Mouse (Mus musculus): ENCODE results near the gene Kcnip1. TPM values are rescaled to one million over a fixed set of nuclear protein-coding genes. Genes with fewer than 3 reads are reported as not detected.
A peak's percentile ranks its signal among the peaks of the same experiment; 100 is the strongest.

Gene Kcnip1
- polyA plus RNA-seq, 1 experiment = not detected

- Histone ChIP-seq H3K4me1 (ENCODE audit: control insufficient read depth, insufficient read depth, insufficient read length) (no peaks in the 10 kb centered on the region), H3K36me3 (ENCODE audit: control insufficient read depth, insufficient read depth, low read length) (no peaks in the 10 kb centered on the region), H3K27ac (ENCODE audit: insufficient read depth, low read length) (no peak overlapping the region), H3K27me3 (ENCODE audit: control insufficient read depth, insufficient read depth, low read length) (no peaks in the 10 kb centered on the region), H3K4me3 (ENCODE audit: extremely low read depth, insufficient read depth, insufficient read length) (no peak overlapping the region)
- DNase-seq (ENCODE audit: low read depth in 1 of 2, low spot score in 2 of 2) = no peak
- TF ChIP-seq CTCF (IDR thresholded peaks at IDR 0.05; ENCODE audit: extremely low read depth, insufficient read depth, insufficient read length, insufficient replicate concordance) (no peak), POLR2A (IDR thresholded peaks at IDR 0.05; ENCODE audit: low read depth, low read length) (no peak)
- 86% methylated on average over 16 of the region's 16 CpGs for WGBS
Observed at GRCm38 (mm10) chr11:33761201-33761755, 231.7 kb downstream of the Kcnip1 start.

- no peak for DNase-seq (ENCODE audit: low read depth in 1 of 2, low spot score in 2 of 2)
- 79% methylated on average over 15 of the region's 15 CpGs for WGBS
- Histone ChIP-seq H3K27me3 (ENCODE audit: control insufficient read depth, insufficient read depth, low read length) (no peaks in the 10 kb centered on the region), H3K36me3 (ENCODE audit: control insufficient read depth, insufficient read depth, low read length) (no peaks in the 10 kb centered on the region), H3K4me3 (ENCODE audit: extremely low read depth, insufficient read depth, insufficient read length) (no peak overlapping the region), H3K27ac (ENCODE audit: insufficient read depth, low read length) (no peak overlapping the region), H3K4me1 (ENCODE audit: control insufficient read depth, insufficient read depth, insufficient read length) (no peaks in the 10 kb centered on the region)
- TF ChIP-seq POLR2A (IDR thresholded peaks at IDR 0.05; ENCODE audit: low read depth, low read length) = no peak
- no peak for TF ChIP-seq CTCF (IDR thresholded peaks at IDR 0.05; ENCODE audit: extremely low read depth, insufficient read depth, insufficient read length, insufficient replicate concordance)
Observed at GRCm38 (mm10) chr11:33756624-33757023, 236.3 kb downstream of the Kcnip1 start.

DNA sequence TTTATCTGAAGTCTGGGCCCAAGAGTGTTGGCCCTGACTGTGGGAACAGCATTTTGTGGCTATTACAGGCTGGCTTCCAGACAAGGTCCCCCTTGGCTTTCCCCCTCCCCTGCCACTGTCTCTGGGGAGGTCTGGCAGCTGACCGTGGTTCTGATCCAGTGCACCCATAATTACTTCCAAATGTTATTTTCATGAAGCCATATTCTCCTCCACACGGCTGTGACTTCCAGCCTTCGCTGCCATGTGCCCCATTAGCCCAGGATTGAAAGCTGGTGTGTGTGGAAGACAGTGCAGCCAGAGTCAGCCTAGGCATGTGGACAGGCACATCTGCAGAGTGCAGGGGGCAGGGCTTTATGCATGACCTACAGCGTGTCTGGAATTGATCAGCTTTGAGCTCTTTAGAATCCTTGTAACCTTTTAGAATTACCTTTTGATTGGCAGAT lies 240.5 kb downstream of the Kcnip1 start:
- no peaks in the 10 kb centered on the region for H3K36me3 ChIP-seq (ENCODE audit: control insufficient read depth, insufficient read depth, low read length)
- TF ChIP-seq CTCF (IDR thresholded peaks at IDR 0.05; ENCODE audit: extremely low read depth, insufficient read depth, insufficient read length, insufficient replicate concordance) (no peak), POLR2A (IDR thresholded peaks at IDR 0.05; ENCODE audit: low read depth, low read length) (no peak)
- no peak for DNase-seq (ENCODE audit: low read depth in 1 of 2, low spot score in 2 of 2)
- no peak overlapping the region for H3K4me3 ChIP-seq (ENCODE audit: extremely low read depth, insufficient read depth, insufficient read length)
- 82% methylated on average over 4 of the region's 4 CpGs for WGBS
- no peaks in the 10 kb centered on the region for H3K27me3 ChIP-seq (ENCODE audit: control insufficient read depth, insufficient read depth, low read length)
- no peaks in the 10 kb centered on the region for H3K4me1 ChIP-seq (ENCODE audit: control insufficient read depth, insufficient read depth, insufficient read length)
- H3K27ac ChIP-seq (ENCODE audit: insufficient read depth, low read length) = no peak overlapping the region

- TF ChIP-seq CTCF (IDR thresholded peaks at IDR 0.05; ENCODE audit: extremely low read depth, insufficient read depth, insufficient read length, insufficient replicate concordance) (no peak), POLR2A (IDR thresholded peaks at IDR 0.05; ENCODE audit: low read depth, low read length) (no peak)
- H3K27ac ChIP-seq (ENCODE audit: insufficient read depth, low read length) = no peak overlapping the region
Observed at GRCm38 (mm10) chr11:33751503-33751902, 241.4 kb downstream of the Kcnip1 start.

DNA sequence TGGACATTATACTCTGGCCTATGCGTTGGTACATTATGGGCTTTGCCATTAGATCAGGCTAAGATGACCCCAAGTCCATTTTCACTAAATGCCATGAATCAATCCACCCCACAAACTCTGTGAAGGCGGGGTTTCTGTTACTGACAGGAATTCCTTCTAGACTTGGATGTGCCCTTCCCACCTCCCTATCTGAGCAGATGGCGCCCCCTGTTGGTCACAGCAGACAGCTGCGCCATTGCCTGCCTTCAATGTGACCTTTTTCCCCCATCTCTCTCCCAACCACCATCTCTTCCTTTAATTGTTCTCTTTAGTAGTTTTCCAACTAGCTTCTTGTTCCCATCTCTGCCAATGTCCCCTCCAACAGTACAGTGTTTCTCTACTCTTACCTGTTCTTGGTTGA lies 243.0 kb downstream of the Kcnip1 start:
- TF ChIP-seq POLR2A (IDR thresholded peaks at IDR 0.05; ENCODE audit: low read depth, low read length) (no peak), CTCF (IDR thresholded peaks at IDR 0.05; ENCODE audit: extremely low read depth, insufficient read depth, insufficient read length, insufficient replicate concordance) (peak; percentile 16; the same call in 1 of the 2 replicates)
- Histone ChIP-seq H3K4me3 (ENCODE audit: extremely low read depth, insufficient read depth, insufficient read length) (no peak overlapping the region), H3K27ac (ENCODE audit: insufficient read depth, low read length) (no peak overlapping the region), H3K27me3 (ENCODE audit: control insufficient read depth, insufficient read depth, low read length) (no peaks in the 10 kb centered on the region), H3K4me1 (ENCODE audit: control insufficient read depth, insufficient read depth, insufficient read length) (no peaks in the 10 kb centered on the region), H3K36me3 (ENCODE audit: control insufficient read depth, insufficient read depth, low read length) (no peaks in the 10 kb centered on the region)
- WGBS = 87% methylated on average over 4 of the region's 4 CpGs
- no peak for DNase-seq (ENCODE audit: low read depth in 1 of 2, low spot score in 2 of 2)

More at GRCm38 (mm10) chr11:33751503-33751902, 241.4 kb downstream of the Kcnip1 start:
- Histone ChIP-seq H3K4me3 (ENCODE audit: extremely low read depth, insufficient read depth, insufficient read length) (no peak overlapping the region), H3K4me1 (ENCODE audit: control insufficient read depth, insufficient read depth, insufficient read length) (no peaks in the 10 kb centered on the region), H3K36me3 (ENCODE audit: control insufficient read depth, insufficient read depth, low read length) (no peaks in the 10 kb centered on the region), H3K27me3 (ENCODE audit: control insufficient read depth, insufficient read depth, low read length) (no peaks in the 10 kb centered on the region)
- DNase-seq (ENCODE audit: low read depth in 1 of 2, low spot score in 2 of 2) = no peak
- WGBS = 91% methylated on average over 6 of the region's 6 CpGs

DNA sequence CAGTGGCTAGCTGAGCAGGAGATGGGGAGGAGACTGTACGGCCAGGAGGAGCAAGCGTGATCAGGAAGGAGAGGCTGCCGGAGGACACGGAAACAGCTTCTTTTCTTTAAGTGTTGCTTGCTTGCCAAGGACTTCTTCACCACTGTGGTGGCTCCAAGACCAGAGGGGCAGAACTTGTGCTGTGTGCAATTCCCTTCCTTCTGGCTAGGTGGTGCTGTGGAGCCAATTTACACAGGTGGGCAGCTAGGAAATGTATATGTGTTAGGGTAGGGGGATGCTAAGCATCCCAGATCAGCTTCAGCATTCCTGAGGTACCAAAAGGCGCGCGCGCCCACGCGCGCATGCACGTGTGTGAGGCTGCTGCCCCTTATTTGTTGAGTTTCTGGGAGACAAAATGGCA lies 243.5 kb downstream of the Kcnip1 start:
- H3K27ac ChIP-seq (ENCODE audit: insufficient read depth, low read length) = no peak overlapping the region
- no peak overlapping the region for H3K4me3 ChIP-seq (ENCODE audit: extremely low read depth, insufficient read depth, insufficient read length)
- no peaks in the 10 kb centered on the region for H3K27me3 ChIP-seq (ENCODE audit: control insufficient read depth, insufficient read depth, low read length)
- H3K36me3 ChIP-seq (ENCODE audit: control insufficient read depth, insufficient read depth, low read length) = no peaks in the 10 kb centered on the region
- DNase-seq (ENCODE audit: low read depth in 1 of 2, low spot score in 2 of 2) = no peak
- H3K4me1 ChIP-seq (ENCODE audit: control insufficient read depth, insufficient read depth, insufficient read length) = no peaks in the 10 kb centered on the region
- no peak for TF ChIP-seq POLR2A (IDR thresholded peaks at IDR 0.05; ENCODE audit: low read depth, low read length)
- no peak for TF ChIP-seq CTCF (IDR thresholded peaks at IDR 0.05; ENCODE audit: extremely low read depth, insufficient read depth, insufficient read length, insufficient replicate concordance)
- WGBS = 95% methylated on average over 12 of the region's 12 CpGs

- no peak overlapping the region for H3K27ac ChIP-seq (ENCODE audit: insufficient read depth, low read length)
- H3K4me3 ChIP-seq (ENCODE audit: extremely low read depth, insufficient read depth, insufficient read length) = no peak overlapping the region
- 81% methylated on average over 5 of the region's 5 CpGs for WGBS
- no peaks in the 10 kb centered on the region for H3K4me1 ChIP-seq (ENCODE audit: control insufficient read depth, insufficient read depth, insufficient read length)
- DNase-seq (ENCODE audit: low read depth in 1 of 2, low spot score in 2 of 2) = no peak
- TF ChIP-seq CTCF (IDR thresholded peaks at IDR 0.05; ENCODE audit: extremely low read depth, insufficient read depth, insufficient read length, insufficient replicate concordance) (no peak), POLR2A (IDR thresholded peaks at IDR 0.05; ENCODE audit: low read depth, low read length) (no peak)
- no peaks in the 10 kb centered on the region for H3K36me3 ChIP-seq (ENCODE audit: control insufficient read depth, insufficient read depth, low read length)
- no peaks in the 10 kb centered on the region for H3K27me3 ChIP-seq (ENCODE audit: control insufficient read depth, insufficient read depth, low read length)
Observed at GRCm38 (mm10) chr11:33748754-33749153, 244.2 kb downstream of the Kcnip1 start.
